ENCODE assay signal across 8 mouse cellular contexts in genomic region chr16:32803252-32803853, GRCm38 (mm10). TPM values are rescaled to one million over a fixed set of nuclear protein-coding genes. Genes with fewer than 3 reads are reported as not detected.
DNase-seq lines count a peak whose midpoint lies in the region; ATAC-seq and TF ChIP-seq lines count a peak whose summit lies in the region.

No protein-coding gene starts in this region.

- peak overlapping the region; percentile 22; the same call in 1 of the 2 replicates for H3K27ac ChIP-seq in liver, adult 2 months (replicated peaks; ENCODE audit: insufficient read depth, low read depth, low read length)
- H3K27ac ChIP-seq in liver, embryonic 11.5 days (ENCODE audit: low read depth, low read length): no peak overlapping the region
- H3K27ac ChIP-seq in kidney, postnatal 0 days: peak overlapping the region; percentile 60; the same call in 1 of the 2 replicates

- ATAC-seq in liver, embryonic 11.5 days (replicated peaks; ENCODE audit: low FRiP score): no peak
- ATAC-seq in kidney, postnatal 0 days (replicated peaks; ENCODE audit: low FRiP score, low read depth): 0 out of 2 replicates have a peak, but pooled peaks have one; percentile 25

- no peaks in the 10 kb centered on the region for H3K79me2 ChIP-seq in liver, adult 2 months (ENCODE audit: control insufficient read depth, insufficient read depth, low read length)

- no peaks in the 10 kb centered on the region for H3K36me3 ChIP-seq in liver, adult 2 months (ENCODE audit: control insufficient read depth, insufficient read depth, low read length)
- H3K36me3 ChIP-seq in liver, embryonic 11.5 days (ENCODE audit: control insufficient read depth, insufficient read depth, low read length): no peaks in the 10 kb centered on the region
- H3K36me3 ChIP-seq in kidney, postnatal 0 days (ENCODE audit: insufficient read depth, low read length): no peaks in the 10 kb centered on the region

- TF ChIP-seq CTCF in liver, adult 2 months (IDR thresholded peaks at IDR 0.05; ENCODE audit: low read depth, low read length): no peak
- no peak for TF ChIP-seq CTCF in kidney, postnatal 0 days (IDR thresholded peaks at IDR 0.05; ENCODE audit: low read depth)
- TF ChIP-seq CTCF in lung, adult 2 months (IDR thresholded peaks at IDR 0.05; ENCODE audit: insufficient read depth, low read length): no peak

- WGBS in liver, adult 2 months: 12% methylated on average over 6 of the region's 6 CpGs
- 57% methylated on average over 6 of the region's 6 CpGs for WGBS in liver, embryonic 11.5 days
- 25% methylated on average over 6 of the region's 6 CpGs for WGBS in kidney, postnatal 0 days
- WGBS in lung, adult 2 months: 16% methylated on average over 6 of the region's 6 CpGs

- H3K27me3 ChIP-seq in liver, adult 2 months (ENCODE audit: control insufficient read depth, insufficient read depth, low read length): no peaks in the 10 kb centered on the region
- no peaks in the 10 kb centered on the region for H3K27me3 ChIP-seq in liver, embryonic 11.5 days (replicated peaks; ENCODE audit: control insufficient read depth, insufficient read depth, low read length)
- H3K27me3 ChIP-seq in kidney, postnatal 0 days (ENCODE audit: insufficient read depth, low read length): no peaks in the 10 kb centered on the region

- H3K4me2 ChIP-seq in liver, embryonic 11.5 days: no peak overlapping the region
- no peak overlapping the region for H3K4me2 ChIP-seq in kidney, postnatal 0 days (ENCODE audit: low read length)

- H3K9me3 ChIP-seq in liver, embryonic 11.5 days (ENCODE audit: control insufficient read depth, low read length): no peaks in the 10 kb centered on the region
- H3K9me3 ChIP-seq in kidney, postnatal 0 days (replicated peaks; ENCODE audit: low read length): no peaks in the 10 kb centered on the region

- peak; percentile 75 for DNase-seq in liver, adult 2 months (ENCODE audit: extremely low read depth, low read depth, low spot score)
- DNase-seq in liver, embryonic 11.5 days (ENCODE audit: low spot score): no peak
- DNase-seq in cerebellum, adult 11-12 months: peak; percentile 51
- peak; percentile 56 for DNase-seq in gastrocnemius, postnatal 10 days
- DNase-seq in kidney, postnatal 0 days (ENCODE audit: low spot score): peak; percentile 57
- DNase-seq in lung, adult 2 months: peak; percentile 73
- DNase-seq in right cerebral cortex, postnatal 25 days: peak; percentile 23
- DNase-seq in embryo, embryonic 10.5 days (ENCODE audit: low spot score): no peak

- H3K4me3 ChIP-seq in liver, adult 2 months (ENCODE audit: insufficient read depth, low read depth, low read length): no peak overlapping the region
- no peak overlapping the region for H3K4me3 ChIP-seq in liver, embryonic 11.5 days (ENCODE audit: low read depth, low read length)
- H3K4me3 ChIP-seq in kidney, postnatal 0 days (replicated peaks; ENCODE audit: low read depth, low read length): no peak overlapping the region
- no peak overlapping the region for H3K4me3 ChIP-seq in lung, adult 2 months (replicated peaks; ENCODE audit: extremely low read depth, low read depth, low read length)

- peaks cover 14% of the 10 kb centered on the region; the same call in 1 of the 2 replicates for H3K4me1 ChIP-seq in liver, adult 2 months (ENCODE audit: control insufficient read depth, insufficient read depth, low read length)
- H3K4me1 ChIP-seq in liver, embryonic 11.5 days (replicated peaks; ENCODE audit: control insufficient read depth, insufficient read depth, low read length): 0 out of 2 replicates have a peak, but pooled peaks cover 2% of the 10 kb centered on the region
- H3K4me1 ChIP-seq in kidney, postnatal 0 days (replicated peaks; ENCODE audit: insufficient read depth, low read length): no peaks in the 10 kb centered on the region
- H3K4me1 ChIP-seq in lung, adult 2 months (ENCODE audit: control insufficient read depth, insufficient read depth, low read length): peaks cover 8% of the 10 kb centered on the region

- H3K9ac ChIP-seq in liver, adult 2 months (ENCODE audit: low read depth, low read length): no peak overlapping the region
- H3K9ac ChIP-seq in liver, embryonic 11.5 days (ENCODE audit: low read depth, low read length): no peak overlapping the region
- no peak overlapping the region for H3K9ac ChIP-seq in kidney, postnatal 0 days (ENCODE audit: low read depth, low read length)

- no peak for TF ChIP-seq POLR2A in liver, adult 2 months (IDR thresholded peaks at IDR 0.05; ENCODE audit: extremely low read depth, insufficient read depth, low read length)
- TF ChIP-seq POLR2A in lung, adult 2 months (IDR thresholded peaks at IDR 0.05; ENCODE audit: borderline replicate concordance, extremely low read depth, low read depth, low read length): no peak

RNA-seq across cellular contexts. Expression of gene Muc20, which starts 6.1 kb away (rescaled TPM):
- not detected in 2 replicates for total RNA-seq in liver, adult 2 months (2014; rRNA removed)
- polyA plus RNA-seq in liver, adult 2 months (2012; rRNA removed): not detected in 2 replicates
- polyA plus RNA-seq in liver, embryonic 11.5 days (2014; fragmentation: Nextera tagmentation; extraction: Ambion mirVana): not detected in 2 replicates
- under 1 TPM; 0.21 to 0.41 TPM for total RNA-seq in gastrocnemius, postnatal 10 days (2021)
- polyA plus RNA-seq in kidney, postnatal 0 days (2015; fragmentation: Nextera tagmentation; extraction: Ambion mirVana): 15.2 and 17.2 TPM in 2 replicates
- 9.0 and 11.8 TPM in 2 replicates for polyA plus RNA-seq in lung, adult 2 months (2012; rRNA removed)

RNA-seq across cellular contexts. Expression of gene Smbd1, which starts 6.9 kb away (rescaled TPM):
- not detected in 2 replicates for total RNA-seq in liver, adult 2 months (2014; rRNA removed)
- polyA plus RNA-seq in liver, adult 2 months (2012; rRNA removed): not detected in 2 replicates
- not detected in 2 replicates for polyA plus RNA-seq in liver, embryonic 11.5 days (2014; fragmentation: Nextera tagmentation; extraction: Ambion mirVana)
- total RNA-seq in gastrocnemius, postnatal 10 days (2021): not detected
- polyA plus RNA-seq in kidney, postnatal 0 days (2015; fragmentation: Nextera tagmentation; extraction: Ambion mirVana): 0.24 and 0.28 TPM in 2 replicates
- 2.3 and 3.0 TPM in 2 replicates for polyA plus RNA-seq in lung, adult 2 months (2012; rRNA removed)

Comparison
In these comparisons a context has a peak if more than half of its experiments do, and no peak if none do; other contexts are left out.
1. DNase-seq: peak in liver, adult 2 months (single experiment), cerebellum, adult 11-12 months (single experiment), gastrocnemius, postnatal 10 days (single experiment), kidney, postnatal 0 days (single experiment), lung, adult 2 months (single experiment) and right cerebral cortex, postnatal 25 days (single experiment); none in liver, embryonic 11.5 days (single experiment) and embryo, embryonic 10.5 days (single experiment).